Mouse (Mus musculus) lung, postnatal 25 days (tissue): Measurements from ENCODE around the gene Ercc2.

Experiments used
- DNase-seq: peaks from one replicate; pipeline ENCODE4 v3.0.0; 2022; ENCODE audit warnings: low spot score

Gene Ercc2

DNA sequence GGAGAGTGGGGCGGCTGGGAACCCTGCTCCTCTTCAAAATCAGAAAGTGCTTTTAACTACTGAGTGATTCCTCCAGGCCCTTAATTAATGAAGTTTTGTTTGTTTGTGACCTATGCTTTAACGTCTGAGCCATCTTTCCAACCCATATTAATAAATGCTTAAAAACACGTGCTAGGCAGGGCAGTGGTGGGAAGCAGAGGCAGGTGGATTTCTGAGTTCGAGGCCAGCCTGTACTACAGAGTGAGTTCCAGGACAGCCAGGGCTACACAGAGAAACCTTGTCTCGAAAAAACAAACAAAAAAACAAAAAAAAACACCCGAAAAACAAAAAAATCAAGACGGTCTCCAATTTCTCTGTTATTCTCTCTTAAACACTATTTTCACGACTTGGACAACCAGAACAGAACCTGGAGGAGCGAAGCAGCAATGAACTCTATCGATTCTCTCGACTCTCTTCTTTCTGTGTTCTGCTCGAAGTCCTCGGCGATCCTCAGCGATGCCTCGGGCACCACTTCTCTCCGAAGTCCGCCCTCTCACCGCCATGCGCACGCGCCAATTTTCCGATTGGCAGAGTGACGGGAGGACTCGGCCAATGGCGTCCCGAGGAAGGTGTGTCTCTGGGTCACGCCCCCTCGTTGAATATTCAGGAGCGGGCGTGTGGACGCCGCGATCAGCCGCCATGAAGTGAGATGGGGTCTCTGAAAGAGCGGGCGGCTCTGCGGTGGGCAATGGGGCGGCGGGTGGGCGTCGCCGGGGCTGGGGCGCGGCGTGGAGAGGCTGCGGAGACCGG is at the start of gene Ercc2:
Gene Ercc2 (plus strand): TSS at position 634 of the 789 bp plus-strand sequence.
- peak; percentile 99 for DNase-seq

DNA sequence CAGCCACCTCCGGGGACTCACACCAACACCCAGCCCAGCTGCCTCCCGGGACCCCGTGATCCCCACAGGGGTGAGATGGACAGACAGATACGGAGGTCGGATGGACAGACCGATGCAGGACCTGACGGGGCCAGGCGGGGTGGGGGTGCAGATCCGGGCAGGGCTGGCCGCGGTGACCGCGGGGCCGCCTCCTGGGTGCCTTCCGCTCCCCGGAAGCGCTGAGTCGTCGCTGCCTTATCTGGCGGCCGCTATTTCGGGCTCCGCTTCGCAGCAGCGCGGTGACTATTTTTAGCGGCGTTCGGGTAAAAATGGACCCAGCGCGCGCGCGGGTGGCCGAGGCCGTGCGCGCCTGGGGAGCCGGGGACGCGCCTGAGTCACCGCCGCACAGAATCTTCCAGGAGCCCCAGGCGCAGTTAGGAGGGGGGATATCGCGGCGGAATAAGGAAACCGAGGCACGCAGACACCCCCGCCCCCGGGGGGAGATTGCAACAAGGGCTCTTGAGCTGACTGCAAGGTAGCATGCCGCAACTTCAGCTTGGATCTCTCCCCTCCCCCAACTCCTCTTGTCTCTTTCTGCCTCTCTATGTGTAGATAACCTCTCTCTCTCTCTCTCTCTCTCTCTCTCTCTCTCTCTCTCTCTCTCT is 49.0 kb upstream of the Ercc2 start:
- peak; percentile 75 for DNase-seq

- DNase-seq, result no peak
These were observed 46.2 kb upstream of the Ercc2 start for GRCm38 (mm10) chr7:19335583-19335982.

- no peak for DNase-seq
These were observed 44.7 kb upstream of the Ercc2 start for GRCm38 (mm10) chr7:19337122-19337521.

DNA sequence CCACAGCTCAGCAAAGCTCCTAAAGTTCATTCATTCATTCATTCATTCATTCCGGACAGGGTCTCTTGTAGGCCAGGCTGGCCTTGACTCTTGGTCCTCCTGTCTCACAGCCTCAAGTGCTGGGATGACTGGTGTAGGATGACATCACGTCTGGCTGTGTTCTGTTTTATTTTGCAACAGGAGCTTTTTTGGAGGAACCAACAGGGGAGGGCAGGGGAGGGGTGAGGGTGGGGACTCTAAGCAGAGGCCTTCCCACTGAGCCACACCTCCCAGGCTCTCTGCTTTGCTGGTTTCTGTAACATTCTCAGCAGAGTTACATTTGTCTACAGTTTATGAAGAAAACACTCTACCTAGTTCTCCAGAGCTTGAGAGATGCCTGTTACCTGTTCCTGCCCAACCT is 43.8 kb upstream of the Ercc2 start:
- no peak for DNase-seq

GRCm38 (mm10) chr7:19338596-19338995 is 43.2 kb upstream of the Ercc2 start:
- DNase-seq, result no peak

DNA sequence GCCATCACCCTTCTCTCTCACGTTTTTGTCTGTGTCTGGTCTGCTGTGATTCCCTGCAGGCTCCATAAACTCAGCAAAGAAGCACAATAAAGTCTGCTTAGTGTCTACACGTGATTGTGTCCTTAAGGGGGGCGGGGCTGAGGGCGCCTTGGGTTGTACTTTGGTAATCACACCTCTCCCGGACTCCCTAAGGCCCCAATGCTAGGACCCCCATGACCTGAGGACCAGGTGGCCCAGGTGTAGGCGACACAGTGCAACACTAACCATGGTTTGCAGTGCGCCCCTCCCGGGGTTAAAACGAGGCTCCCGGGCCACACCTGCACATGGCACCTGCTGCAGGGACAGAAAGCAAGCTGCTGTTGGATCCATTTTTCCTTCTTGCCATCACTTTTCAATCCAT is 40.6 kb upstream of the Ercc2 start:
- DNase-seq, result no peak

DNA sequence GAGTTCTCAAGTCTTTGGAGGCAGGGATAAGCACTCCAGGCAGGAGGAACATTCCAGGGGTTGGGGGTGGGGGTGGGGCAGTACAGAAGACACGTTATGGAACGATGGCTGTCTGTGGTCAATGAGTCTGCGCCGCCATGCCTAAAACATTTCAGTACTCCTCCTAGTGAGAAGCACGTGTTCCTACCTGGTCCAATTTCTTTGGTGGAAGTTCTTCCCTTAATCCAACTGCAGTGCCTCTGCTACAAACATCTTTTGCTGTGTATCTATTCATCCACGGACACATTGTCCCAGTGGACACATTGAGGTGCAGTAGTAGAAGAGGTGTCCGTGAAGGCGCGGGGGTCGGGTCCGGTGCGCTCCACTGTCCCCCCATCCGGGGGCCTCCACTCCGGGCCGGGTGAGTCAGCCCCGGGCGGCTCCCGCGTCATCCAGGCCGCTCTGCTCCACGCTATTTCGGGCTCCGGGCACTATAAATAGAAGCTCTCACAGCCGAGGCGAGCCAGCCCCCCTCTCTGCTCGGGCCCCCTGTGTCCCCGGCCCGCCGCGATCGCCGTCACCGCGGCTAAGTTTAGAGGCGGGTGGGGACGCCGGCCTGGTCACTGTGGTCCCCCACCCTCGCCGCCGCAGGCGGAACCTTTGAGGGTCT is 39.9 kb upstream of the Ercc2 start:
- DNase-seq, result no peak

DNA sequence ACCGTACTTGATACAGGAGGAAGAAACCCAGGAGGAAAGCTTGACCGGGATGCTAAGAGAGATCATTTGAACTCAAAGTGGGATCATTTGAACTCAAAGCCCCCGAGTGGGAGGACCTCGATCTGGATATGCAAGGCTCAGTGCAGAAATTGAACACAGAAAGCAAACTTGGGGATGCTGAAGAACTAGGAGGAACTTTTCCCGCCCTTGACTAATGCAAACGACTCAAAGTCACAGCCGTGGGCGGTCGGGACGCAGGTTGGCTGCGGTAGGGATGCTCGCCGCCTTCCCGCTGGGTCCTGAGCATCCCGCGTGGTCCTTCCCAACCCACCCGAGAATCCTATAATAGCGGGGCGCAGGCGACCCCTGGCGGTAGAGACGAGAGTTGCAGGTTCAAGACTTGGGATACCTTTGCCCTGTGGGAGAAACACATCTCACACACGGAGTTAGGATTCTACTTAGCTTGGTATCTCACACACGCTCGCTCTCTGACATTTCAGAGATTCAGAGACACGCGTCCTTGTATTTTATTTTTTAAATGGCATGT is 39.3 kb upstream of the Ercc2 start:
- DNase-seq, result peak; percentile 84

DNA sequence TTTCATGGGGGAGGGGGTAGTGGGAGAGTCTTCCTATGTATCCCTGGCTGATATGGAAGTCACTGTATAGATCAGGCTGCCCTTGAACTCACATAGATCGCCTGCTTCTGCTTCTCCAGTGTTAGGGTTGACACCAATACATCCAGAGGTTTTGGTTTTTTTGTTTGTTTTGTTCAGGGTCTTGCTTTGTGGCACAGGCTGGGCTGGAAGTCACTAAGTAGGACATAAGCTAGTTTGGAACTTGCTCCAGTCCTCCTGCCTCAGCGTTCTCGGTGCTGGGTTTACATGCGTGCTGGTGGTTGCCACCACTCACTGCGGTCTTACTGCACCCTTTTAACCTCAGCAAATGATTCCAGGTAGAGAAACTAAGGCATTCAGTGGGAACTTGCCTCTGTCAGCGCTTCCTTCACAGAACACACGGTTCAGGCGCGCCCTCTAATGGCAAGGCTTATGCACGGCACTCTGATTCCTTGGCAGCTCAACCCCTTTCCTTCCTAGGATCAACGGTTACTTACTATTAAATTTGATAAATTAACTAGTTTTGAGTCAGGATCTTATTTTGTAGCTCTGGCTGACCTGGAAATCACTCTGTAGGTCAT is 38.5 kb upstream of the Ercc2 start:
- DNase-seq, result peak; percentile 75

DNA sequence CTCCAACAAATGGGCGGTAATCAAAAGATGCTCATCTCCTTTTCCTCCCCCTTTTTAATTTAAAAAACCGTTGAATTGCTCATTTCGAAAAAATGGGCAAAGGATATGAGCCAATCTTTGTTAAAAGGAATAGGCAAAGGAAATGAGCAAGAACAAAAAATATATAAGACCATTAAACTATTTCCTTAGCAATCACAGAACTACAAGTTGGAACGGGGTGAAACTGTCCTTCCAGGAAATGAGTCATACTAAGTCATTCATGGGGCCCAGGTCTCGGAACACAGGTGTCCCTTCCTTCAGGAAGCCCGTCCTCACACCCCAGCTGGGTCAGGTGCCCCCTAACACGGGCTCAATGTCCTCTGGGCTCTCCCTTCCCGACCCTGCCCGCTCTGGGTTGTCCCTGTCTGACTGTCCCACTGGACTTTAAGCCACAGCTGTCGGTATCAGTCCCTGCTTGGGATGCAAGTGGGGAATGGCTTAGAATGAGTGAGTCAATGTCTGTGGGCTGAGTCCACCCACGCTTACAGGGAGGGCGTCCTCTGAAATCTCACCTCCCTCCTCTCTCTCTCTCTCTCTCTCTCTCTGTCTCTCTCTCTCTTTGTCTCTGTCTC is 37.5 kb upstream of the Ercc2 start, which contains the start of gene Ercc1:
Gene Ercc1 (plus strand): TSS at position 542 of the 611 bp plus-strand sequence.
- DNase-seq, result no peak

DNA sequence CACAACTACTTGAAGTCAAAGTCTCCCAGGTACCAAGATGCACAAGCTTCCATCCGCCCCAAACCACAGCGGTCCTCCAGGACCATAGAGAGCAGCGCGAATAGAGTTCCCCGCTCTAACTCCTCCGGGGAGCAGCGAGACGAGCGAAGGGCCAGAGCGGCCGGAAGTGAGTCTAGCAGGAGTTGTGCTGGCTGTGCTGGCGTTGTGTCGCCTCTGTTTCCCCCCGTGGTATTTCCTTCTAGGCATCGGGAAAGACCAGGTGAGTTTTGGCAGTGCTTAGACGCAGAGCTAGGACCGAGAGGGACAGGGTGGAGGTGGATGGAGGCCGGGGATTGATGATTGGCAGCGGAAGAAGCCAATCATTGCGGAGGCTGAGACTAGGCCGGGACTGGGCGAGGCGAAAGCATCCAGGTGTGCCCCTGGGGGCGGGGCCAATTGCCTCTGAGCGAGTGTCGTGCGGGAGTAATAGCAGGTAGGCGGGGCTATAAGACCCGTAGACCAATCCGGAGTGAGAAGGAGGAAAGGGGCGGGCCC is 36.8 kb upstream of the Ercc2 start:
- peak; percentile 97 for DNase-seq

DNA sequence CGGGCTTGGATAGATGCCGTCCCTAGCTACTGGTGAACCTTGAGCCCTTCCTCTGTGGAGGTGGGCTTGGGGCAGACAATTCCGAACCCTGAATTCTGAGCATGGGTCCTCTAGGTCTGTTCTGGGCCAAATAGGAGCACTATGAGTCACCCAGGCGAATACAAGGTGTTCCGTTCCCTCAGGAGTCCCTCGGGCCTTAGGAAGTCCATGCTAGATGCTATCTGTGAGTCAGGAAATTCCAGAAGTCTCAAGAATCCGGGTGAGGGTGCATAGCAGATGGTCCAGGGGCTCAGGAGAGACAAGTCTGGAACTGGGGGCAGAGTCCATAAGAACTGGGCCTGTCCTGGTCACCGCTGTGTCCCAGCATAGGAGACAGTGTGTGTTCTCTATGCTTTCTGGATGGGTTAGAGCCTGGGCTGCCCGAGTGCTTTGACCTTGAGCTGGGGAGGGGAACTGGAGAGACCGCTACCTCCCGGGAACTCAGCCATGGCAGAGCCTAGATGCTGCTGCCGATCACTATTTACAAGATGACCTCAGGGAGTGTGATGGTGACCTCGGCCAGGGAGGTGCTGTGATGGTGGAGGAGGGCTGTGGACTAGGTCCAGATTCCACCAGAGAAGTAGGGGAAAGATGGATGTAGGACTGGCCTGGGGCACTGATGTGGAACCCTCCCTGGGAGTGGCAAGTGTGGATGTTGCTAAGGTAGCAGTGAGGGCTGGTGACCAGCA is 32.5 kb upstream of the Ercc2 start:
- no peak for DNase-seq

GRCm38 (mm10) chr7:19350221-19350620 is 31.6 kb upstream of the Ercc2 start:
- DNase-seq, result no peak

- DNase-seq, result no peak
These were observed 26.8 kb upstream of the Ercc2 start for GRCm38 (mm10) chr7:19354991-19355390.

- no peak for DNase-seq
These were observed 25.5 kb upstream of the Ercc2 start for GRCm38 (mm10) chr7:19356311-19356710.

GRCm38 (mm10) chr7:19357381-19358375 is 24.1 kb upstream of the Ercc2 start:
- no peak for DNase-seq

GRCm38 (mm10) chr7:19358634-19359033 is 23.2 kb upstream of the Ercc2 start:
- no peak for DNase-seq

GRCm38 (mm10) chr7:19359299-19359891 is 22.4 kb upstream of the Ercc2 start, which contains the start of the genes Cd3eap and Ppp1r13l:
Gene Cd3eap (minus strand): TSS chr7:19359483.
Gene Ppp1r13l (plus strand): TSS chr7:19359749.
- DNase-seq, result peak; percentile 84
